Mouse (Mus musculus) spleen, adult 2 months (tissue): ENCODE measurements around the gene Arel1. TPM values are rescaled to one million over a fixed set of nuclear protein-coding genes. Genes with fewer than 3 reads are reported as not detected.

ENCODE experiments used
- DNase-seq, 2 experiments: peaks; one replicate each; pipeline versions ENCODE4 v3.0.0 to v3.0.0-alpha.2; 2012 to 2021; ENCODE audit warnings: low spot score in 2 of 2, low read depth in 1 of 2
- H3K27ac ChIP-seq: fragments of 200-500 bp; 2 replicates; pipeline ENCODE4 v1.5.1; 2012; ENCODE audit warnings: low read length, inconsistent platforms; ENCODE audit not compliant: insufficient read depth
- H3K27me3 ChIP-seq: fragments of 200-500 bp; 2 replicates; pipeline ENCODE4 v1.6.1; 2012; ENCODE audit warnings: mild to moderate bottlenecking, moderate library complexity, low read length, inconsistent platforms; ENCODE audit not compliant: control insufficient read depth, insufficient read depth
- H3K36me3 ChIP-seq: fragments of 200-500 bp; 2 replicates; pipeline ENCODE4 v1.6.1; 2012; ENCODE audit warnings: mild to moderate bottlenecking, low read length, inconsistent platforms; ENCODE audit not compliant: control insufficient read depth, insufficient read depth
- H3K4me1 ChIP-seq: fragments of 200-500 bp; 2 replicates; pipeline ENCODE4 v1.6.1; 2011; ENCODE audit warnings: inconsistent platforms; ENCODE audit not compliant: control insufficient read depth, insufficient read depth, insufficient read length
- H3K4me3 ChIP-seq: fragments of 200-500 bp; 2 replicates; pipeline ENCODE4 v1.5.1; 2011; ENCODE audit warnings: mild to moderate bottlenecking, inconsistent platforms; ENCODE audit not compliant: insufficient read depth, insufficient read length; ENCODE audit errors: extremely low read depth
- CTCF ChIP-seq: fragments of 200-500 bp; IDR thresholded peaks from 2 replicates; pipeline ENCODE4 v1.5.1; 2011; ENCODE audit warnings: mild to moderate bottlenecking, inconsistent platforms; ENCODE audit not compliant: insufficient read depth, insufficient read length, insufficient replicate concordance; ENCODE audit errors: extremely low read depth
- POLR2A ChIP-seq: fragments of 200-500 bp; IDR thresholded peaks from 2 replicates; pipeline ENCODE4 v1.6.1; 2011; ENCODE audit warnings: low read depth, low read length, inconsistent platforms
- WGBS: fragments of 180-500 bp; shearing (Covaris S2); methylation state at CpG from one replicate; pipeline ENCODE4 v1.1.7; 2018; 5-methylcytosine and 5-hydroxymethylcytosine counted together
- polyA plus RNA-seq: library from polyadenylated mRNA; depleted of rRNA; stranded (reverse); fragments of >200 nt; gene quantifications from 2 replicates; pipeline ENCODE4 v1.2.3, GENCODE M21; 2012

Arel1 gene
- polyA plus RNA-seq, 1 experiment: 24.6 TPM

DNA sequence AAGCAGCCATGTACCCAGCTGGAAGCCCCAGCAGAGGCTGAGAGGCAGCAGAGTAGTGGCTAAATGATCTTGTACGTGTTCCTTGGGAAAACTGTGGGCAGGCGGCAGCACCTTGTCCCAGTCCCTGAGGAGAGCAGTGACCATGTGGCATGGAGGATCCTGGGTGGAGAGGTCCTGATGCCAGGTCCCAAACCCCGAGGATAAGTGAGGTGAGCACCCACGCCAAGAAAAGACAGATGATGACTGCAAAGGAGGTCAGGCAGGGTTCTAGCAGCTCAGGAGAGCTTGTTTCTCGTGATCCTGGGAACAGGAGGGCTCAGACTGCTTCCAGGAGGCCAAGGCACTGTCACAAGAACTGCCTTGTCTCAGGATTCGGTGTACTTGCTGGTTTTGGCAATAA lies 51.9 kb downstream of the Arel1 start:
- WGBS: 97% methylated on average over 6 of the region's 6 CpGs
- DNase-seq: no peak
- Histone ChIP-seq H3K36me3 (peaks cover 30% of the 10 kb centered on the region), H3K4me3 (no peak overlapping the region), H3K4me1 (no peaks in the 10 kb centered on the region), H3K27ac (no peak overlapping the region), H3K27me3 (no peaks in the 10 kb centered on the region)
- no peak for TF ChIP-seq POLR2A

DNA sequence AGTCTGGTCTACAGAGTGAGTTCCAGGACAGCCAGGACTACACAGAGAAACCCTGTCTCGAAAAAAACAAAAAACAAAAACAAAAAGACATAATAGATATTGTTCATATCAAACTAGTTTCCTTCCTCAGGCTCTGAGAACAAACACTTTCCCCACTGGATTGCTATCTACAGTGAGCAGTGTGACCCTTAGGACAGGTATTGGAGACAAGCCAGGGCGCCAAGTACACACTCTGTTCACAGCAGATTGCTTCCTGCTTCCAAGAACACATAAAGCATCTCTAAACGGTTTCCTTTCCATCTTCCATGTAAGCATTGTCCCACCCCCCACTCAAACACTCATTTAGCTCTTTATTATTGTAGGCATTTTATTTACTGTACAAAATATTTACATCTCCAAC lies 52.9 kb downstream of the Arel1 start:
- no peak for DNase-seq
- H3K27ac ChIP-seq: no peak overlapping the region
- WGBS: 71% methylated on average over 3 of the region's 3 CpGs
- TF ChIP-seq POLR2A (no peak), CTCF (no peak)
- H3K4me1 ChIP-seq: no peaks in the 10 kb centered on the region
- peaks cover 24% of the 10 kb centered on the region for H3K36me3 ChIP-seq
- no peak overlapping the region for H3K4me3 ChIP-seq
- H3K27me3 ChIP-seq: no peaks in the 10 kb centered on the region

DNA sequence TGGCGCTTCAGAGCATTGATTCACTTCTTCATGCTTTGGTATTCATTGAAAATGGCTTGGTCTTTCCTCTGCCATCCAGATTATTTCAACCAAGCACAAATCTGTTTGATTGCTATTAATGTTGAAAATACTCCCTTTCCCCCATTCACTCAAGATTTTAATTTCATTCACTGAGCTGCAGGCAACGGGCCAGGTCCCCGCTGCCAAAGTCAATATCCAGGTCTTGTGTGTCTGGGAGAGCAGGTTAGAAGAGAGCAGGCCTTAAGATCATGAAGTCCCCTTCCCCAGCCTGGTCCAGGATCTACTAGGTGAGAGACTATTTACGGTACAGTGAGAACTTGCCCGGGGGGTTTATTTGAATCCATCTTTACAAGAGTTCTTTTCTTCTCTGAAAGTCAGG lies 55.7 kb downstream of the Arel1 start:
- H3K27me3 ChIP-seq: no peaks in the 10 kb centered on the region
- H3K4me1 ChIP-seq: no peaks in the 10 kb centered on the region
- H3K27ac ChIP-seq: no peak overlapping the region
- peaks cover 13% of the 10 kb centered on the region for H3K36me3 ChIP-seq
- TF ChIP-seq CTCF (no peak), POLR2A (no peak)
- WGBS: 81% methylated on average over 5 of the region's 5 CpGs
- no peak overlapping the region for H3K4me3 ChIP-seq
- DNase-seq: no peak

DNA sequence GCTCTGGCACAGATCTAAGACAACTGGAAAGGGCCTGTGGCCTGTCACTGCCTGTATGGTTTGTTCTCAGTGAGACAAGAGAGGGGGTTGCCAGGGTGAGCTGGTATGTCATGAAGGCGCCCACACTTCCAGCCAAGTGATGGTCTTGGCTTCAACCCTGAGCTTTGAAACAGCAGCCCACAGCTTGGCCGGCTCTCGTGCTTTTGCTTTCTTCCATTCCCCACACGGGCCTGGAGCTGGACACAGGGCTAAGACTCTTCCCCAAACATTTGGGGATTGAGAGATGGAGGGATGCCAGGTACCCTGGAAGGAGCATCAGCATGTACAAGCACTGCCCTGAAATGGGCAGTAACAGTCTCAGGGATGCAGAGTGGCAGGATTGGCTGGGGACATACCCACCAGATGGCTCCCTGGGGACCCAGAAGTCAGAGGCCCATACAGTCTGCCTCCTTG lies 58.0 kb downstream of the Arel1 start:
- Histone ChIP-seq H3K36me3 (peaks cover 1% of the 10 kb centered on the region; the same call in 1 of the 2 replicates), H3K4me3 (no peak overlapping the region), H3K27me3 (no peaks in the 10 kb centered on the region), H3K4me1 (no peaks in the 10 kb centered on the region), H3K27ac (no peak overlapping the region)
- no peak for DNase-seq
- WGBS: 93% methylated on average over 4 of the region's 4 CpGs
- TF ChIP-seq POLR2A (no peak), CTCF (no peak)

DNA sequence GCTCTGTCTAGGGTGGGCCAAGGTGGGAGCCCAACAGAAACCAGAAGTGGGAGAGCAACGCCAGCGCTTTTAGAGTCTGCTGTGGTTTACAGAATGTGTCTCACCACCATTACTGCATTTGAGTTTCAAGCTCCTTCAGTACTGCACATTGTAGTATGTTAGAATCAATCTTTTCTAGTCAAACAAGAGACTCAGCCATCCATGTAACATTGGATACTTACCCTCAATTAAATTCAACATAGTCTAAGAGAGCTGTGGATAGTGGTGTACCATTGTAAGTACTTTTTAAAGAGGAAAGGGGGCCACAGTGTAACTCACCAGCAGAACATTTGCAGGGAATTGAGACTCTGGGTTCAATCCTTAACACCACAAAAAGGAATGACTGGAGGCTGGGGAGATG lies 59.1 kb downstream of the Arel1 start:
- TF ChIP-seq POLR2A: no peak
- WGBS: 81% methylated on average over 2 of the region's 2 CpGs

DNA sequence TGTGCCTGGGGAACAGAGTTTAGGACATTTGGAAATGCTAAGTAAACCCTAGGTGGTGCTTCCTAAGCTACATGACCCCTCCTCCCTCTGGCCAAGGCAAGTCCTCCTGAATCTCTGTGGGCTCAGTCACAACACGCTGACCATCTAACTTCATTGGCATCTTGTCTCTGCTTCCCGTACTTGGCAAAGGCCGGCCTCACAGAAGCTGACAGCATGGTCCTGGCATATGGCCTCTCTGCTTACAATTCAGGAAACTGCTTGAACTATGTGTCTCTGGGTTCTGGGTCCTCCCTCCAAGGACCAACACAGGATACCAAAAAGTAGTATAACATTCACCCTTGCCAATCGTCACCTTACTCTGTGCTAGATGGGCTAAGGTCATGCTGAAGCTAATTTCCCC lies 60.6 kb downstream of the Arel1 start:
- Histone ChIP-seq H3K27me3 (no peaks in the 10 kb centered on the region), H3K4me1 (no peaks in the 10 kb centered on the region), H3K4me3 (no peak overlapping the region), H3K27ac (no peak overlapping the region), H3K36me3 (no peaks in the 10 kb centered on the region)
- no peak for DNase-seq
- 87% methylated on average over 4 of the region's 4 CpGs for WGBS
- TF ChIP-seq CTCF (no peak), POLR2A (no peak)

More for the DNA sequence above, 59.1 kb downstream of the Arel1 start:
- no peak overlapping the region for H3K27ac ChIP-seq
- no peaks in the 10 kb centered on the region for H3K4me1 ChIP-seq
- H3K4me3 ChIP-seq: no peak overlapping the region
- H3K36me3 ChIP-seq: no peaks in the 10 kb centered on the region; the same call in 1 of the 2 replicates
- DNase-seq: no peak
- no peaks in the 10 kb centered on the region for H3K27me3 ChIP-seq

DNA sequence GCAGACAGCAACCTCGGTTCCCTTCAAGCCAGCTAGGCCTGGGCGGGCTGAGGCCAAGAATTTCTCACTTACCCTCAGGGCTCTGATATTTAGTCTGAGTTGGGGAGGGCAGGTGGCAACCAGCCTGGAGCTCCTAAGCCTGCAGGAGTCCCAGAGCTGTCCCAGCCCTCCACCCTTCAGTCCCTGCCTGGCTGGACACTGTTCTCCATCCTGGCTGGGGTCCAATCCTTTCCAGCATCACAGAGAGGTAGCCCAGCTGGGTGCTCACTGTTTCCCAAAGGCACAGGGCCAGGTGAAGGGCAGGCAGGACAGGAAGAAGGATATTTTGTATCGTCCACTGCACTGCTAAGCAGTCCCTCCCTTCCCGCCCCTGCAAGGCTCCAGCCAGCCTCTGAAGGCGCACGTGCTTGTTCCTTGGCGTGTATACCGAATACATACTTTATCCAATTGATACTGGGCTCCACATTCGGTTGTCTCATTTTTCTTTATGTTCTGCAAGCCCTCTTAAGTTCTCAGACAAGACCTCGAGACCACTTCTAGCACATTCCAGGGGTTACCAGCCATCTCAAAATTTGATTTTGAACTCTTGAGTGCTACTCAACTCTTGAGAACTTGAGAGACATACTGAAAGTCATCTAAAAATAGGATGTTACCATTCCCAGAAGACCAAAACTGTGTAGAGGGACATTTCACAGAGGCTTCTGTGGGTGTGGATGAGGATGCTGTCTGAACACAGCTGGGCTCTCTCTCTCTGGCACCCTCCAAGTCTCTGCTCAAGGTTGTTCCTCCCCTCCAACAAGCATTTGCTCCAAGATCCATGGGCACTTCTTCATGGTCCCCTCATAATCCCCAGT lies 62.8 kb downstream of the Arel1 start:
- Histone ChIP-seq H3K27me3 (no peaks in the 10 kb centered on the region), H3K36me3 (no peaks in the 10 kb centered on the region), H3K27ac (no peak overlapping the region), H3K4me3 (no peak overlapping the region), H3K4me1 (no peaks in the 10 kb centered on the region)
- TF ChIP-seq CTCF (no peak), POLR2A (no peak)
- WGBS: 75% methylated on average over 10 of the region's 10 CpGs
- no peak for DNase-seq
